Mouse (Mus musculus): ENCODE data around the gene Syt8.
A peak's percentile ranks its signal among the peaks of the same experiment; 100 is the strongest.

Syt8 gene

GRCm38 (mm10) chr7:142408686-142409085 is 26.0 kb upstream of the Syt8 start:
- no peak for DNase-seq (ENCODE audit: low read depth, low spot score)

- no peak for DNase-seq (ENCODE audit: low read depth, low spot score)
Measured at GRCm38 (mm10) chr7:142409603-142410002, 25.0 kb upstream of the Syt8 start.

- DNase-seq (ENCODE audit: low read depth, low spot score), result no peak
Measured at GRCm38 (mm10) chr7:142413285-142413684, 21.4 kb upstream of the Syt8 start.

GRCm38 (mm10) chr7:142415314-142415713 is 19.3 kb upstream of the Syt8 start:
- no peak for DNase-seq (ENCODE audit: low read depth, low spot score)

- no peak for DNase-seq (ENCODE audit: low read depth, low spot score)
Measured at GRCm38 (mm10) chr7:142416225-142416624, 18.4 kb upstream of the Syt8 start.

- DNase-seq (ENCODE audit: low read depth, low spot score), result no peak
Measured at GRCm38 (mm10) chr7:142418027-142418426, 16.6 kb upstream of the Syt8 start.

- no peak for DNase-seq (ENCODE audit: low read depth, low spot score)
Measured at GRCm38 (mm10) chr7:142418679-142419078, 16.0 kb upstream of the Syt8 start.

GRCm38 (mm10) chr7:142419887-142420286 is 14.8 kb upstream of the Syt8 start:
- no peak for DNase-seq (ENCODE audit: low read depth, low spot score)

GRCm38 (mm10) chr7:142421826-142422225 is 12.8 kb upstream of the Syt8 start:
- DNase-seq (ENCODE audit: low read depth, low spot score), result no peak

- peak; percentile 33 for DNase-seq (ENCODE audit: low read depth, low spot score)
Measured at GRCm38 (mm10) chr7:142425641-142426213, 8.9 kb upstream of the Syt8 start.

GRCm38 (mm10) chr7:142428213-142428612 is 6.4 kb upstream of the Syt8 start:
- peak; percentile 31 for DNase-seq (ENCODE audit: low read depth, low spot score)

- no peak for DNase-seq (ENCODE audit: low read depth, low spot score)
Measured at GRCm38 (mm10) chr7:142430160-142430678, 4.4 kb upstream of the Syt8 start.

- DNase-seq (ENCODE audit: low read depth, low spot score), result no peak
Measured at GRCm38 (mm10) chr7:142431106-142431505, 3.5 kb upstream of the Syt8 start.

- no peak for DNase-seq (ENCODE audit: low read depth, low spot score)
Measured at GRCm38 (mm10) chr7:142433623-142434022, 1.0 kb upstream of the Syt8 start.

GRCm38 (mm10) chr7:142435524-142435923 is 874 bp downstream of the Syt8 start:
- peak; percentile 86 for DNase-seq (ENCODE audit: low read depth, low spot score)

- peak; percentile 32 for DNase-seq (ENCODE audit: low read depth, low spot score)
Measured at GRCm38 (mm10) chr7:142437324-142437723, 2.7 kb downstream of the Syt8 start.

GRCm38 (mm10) chr7:142439966-142440365 is 5.3 kb downstream of the Syt8 start:
- no peak for DNase-seq (ENCODE audit: low read depth, low spot score)

- peak; percentile 56 for DNase-seq (ENCODE audit: low read depth, low spot score)
Measured at GRCm38 (mm10) chr7:142440657-142441114, 6.0 kb downstream of the Syt8 start.

- no peak for DNase-seq (ENCODE audit: low read depth, low spot score)
Measured at GRCm38 (mm10) chr7:142441585-142441984, 6.9 kb downstream of the Syt8 start, which contains the start of gene Tnni2. TSS of gene Tnni2 (plus strand) at chr7:142441808.

GRCm38 (mm10) chr7:142442081-142442907 is 7.6 kb downstream of the Syt8 start:
- no peak for DNase-seq (ENCODE audit: low read depth, low spot score)

GRCm38 (mm10) chr7:142442908-142443420 is 8.3 kb downstream of the Syt8 start:
- no peak for DNase-seq (ENCODE audit: low read depth, low spot score)

- no peak for DNase-seq (ENCODE audit: low read depth, low spot score)
Measured at GRCm38 (mm10) chr7:142443474-142443873, 8.8 kb downstream of the Syt8 start.
